Mouse (Mus musculus) liver, postnatal 0 days (tissue): ENCODE results near the gene Gm49361. TPM values are rescaled to one million over a fixed set of nuclear protein-coding genes. Genes with fewer than 3 reads are reported as not detected.

ENCODE experiments used
- ATAC-seq: fragments of 200-750 bp; cut with Nextera tagmentation; 2 replicates; pipeline ENCODE4 v1.8.0; 2017; ENCODE audit warnings: mild to moderate bottlenecking, moderate library complexity
- DNase-seq: peaks from one replicate; pipeline ENCODE4 v3.0.0-alpha.2; 2016
- H3K27ac ChIP-seq: fragments of 300-500 bp; sonication (generic); 2 replicates; pipeline ENCODE4 v1.5.1; 2014; ENCODE audit warnings: antibody characterized with exemption, moderate library complexity, mild to moderate bottlenecking, low read depth
- H3K27me3 ChIP-seq: fragments of 300-500 bp; sonication (generic); 2 replicates; pipeline ENCODE4 v1.6.1; 2014; ENCODE audit warnings: low read length, control low read depth, mixed read lengths; ENCODE audit not compliant: insufficient read depth
- H3K36me3 ChIP-seq: fragments of 300-500 bp; sonication (generic); replicated peaks from 2 replicates; pipeline ENCODE4 v1.6.1; 2014; ENCODE audit warnings: mild to moderate bottlenecking, control low read depth, low read length, moderate library complexity, mixed read lengths; ENCODE audit not compliant: insufficient read depth
- H3K4me1 ChIP-seq: fragments of 300-500 bp; sonication (generic); 2 replicates; pipeline ENCODE4 v1.6.1; 2014; ENCODE audit warnings: antibody characterized with exemption, mild to moderate bottlenecking, control low read depth; ENCODE audit not compliant: insufficient read depth
- H3K4me2 ChIP-seq: fragments of 300-500 bp; sonication (generic); 2 replicates; pipeline ENCODE4 v1.6.1; 2014; ENCODE audit warnings: low read depth, mild to moderate bottlenecking, low read length, moderate library complexity, mixed read lengths
- H3K4me3 ChIP-seq: fragments of 300-500 bp; sonication (generic); 2 replicates; pipeline ENCODE4 v1.5.1; 2014; ENCODE audit warnings: low read depth, low read length
- H3K9ac ChIP-seq: fragments of 300-500 bp; sonication (generic); replicated peaks from 2 replicates; pipeline ENCODE4 v1.6.1; 2014; ENCODE audit warnings: mild to moderate bottlenecking, moderate library complexity
- H3K9me3 ChIP-seq: fragments of 300-500 bp; sonication (generic); 2 replicates; pipeline ENCODE4 v1.6.1; 2016; ENCODE audit warnings: mild to moderate bottlenecking, control low read depth, low read length, mixed read lengths
- CTCF ChIP-seq: sonication (generic); IDR thresholded peaks from 2 replicates; pipeline ENCODE4 v1.5.1; 2016; ENCODE audit warnings: antibody characterized with exemption, low read depth
- EP300 ChIP-seq: IDR thresholded peaks from 2 replicates; pipeline ENCODE4 v1.6.1; 2016; ENCODE audit warnings: antibody characterized with exemption, low read depth, mild to moderate bottlenecking
- WGBS: fragments of 180-500 bp; shearing (Covaris S2); extraction: QIAGEN DNeasy Blood & Tissue Kit; methylation state at CpG from one replicate; pipeline ENCODE4 v1.1.7; 2014; ENCODE audit not compliant: insufficient replicate concordance; 5-methylcytosine and 5-hydroxymethylcytosine counted together
- polyA plus RNA-seq: library from polyadenylated mRNA; unstranded; fragments of >200 nt; fragmentation: Nextera tagmentation; extraction: Ambion mirVana; gene quantifications from 2 replicates; pipeline ENCODE4 v1.2.1, GENCODE M21; 2015

Gene Gm49361
- polyA plus RNA-seq, 1 experiment from 2014 or later: not detected

GRCm38 (mm10) chr14:57593279-57593678 is 152.6 kb downstream of the Gm49361 start:
- no peak for ATAC-seq
- no peak overlapping the region for H3K9ac ChIP-seq
- H3K27ac ChIP-seq: no peak overlapping the region

More at GRCm38 (mm10) chr14:57593279-57593678, 152.6 kb downstream of the Gm49361 start:
- H3K36me3 ChIP-seq: peaks cover 47% of the 10 kb centered on the region
- H3K27me3 ChIP-seq: no peaks in the 10 kb centered on the region
- WGBS: 90% methylated on average over 5 of the region's 5 CpGs
- no peak overlapping the region for H3K4me3 ChIP-seq
- no peak for DNase-seq
- no peaks in the 10 kb centered on the region for H3K4me1 ChIP-seq
- no peak for TF ChIP-seq CTCF
- no peak for TF ChIP-seq EP300
- H3K4me2 ChIP-seq: no peak overlapping the region
- H3K9me3 ChIP-seq: no peaks in the 10 kb centered on the region

Other genes with a start within 250 kb of the Gm49361 start
- gene Il17d, start 221.3 kb downstream of the Gm49361 start, polyA plus RNA-seq: 0.19 and 0.33 TPM in 2 replicates
- gene Eef1akmt1, start 174.5 kb downstream of the Gm49361 start, polyA plus RNA-seq: 17.6 and 17.7 TPM in 2 replicates
- 4.9 and 5.0 TPM in 2 replicates for gene Xpo4, start 80.7 kb downstream of the Gm49361 start, polyA plus RNA-seq
- 4.7 and 4.9 TPM in 2 replicates for gene Lats2, start 12.3 kb upstream of the Gm49361 start, polyA plus RNA-seq
- 11.1 and 12.2 TPM in 2 replicates for gene Sap18, start 52.1 kb upstream of the Gm49361 start, polyA plus RNA-seq
- 5.5 and 7.0 TPM in 2 replicates for gene Ska3, start 80.1 kb upstream of the Gm49361 start, polyA plus RNA-seq
- gene Mrpl57, start 80.1 kb upstream of the Gm49361 start, polyA plus RNA-seq: 160 and 163 TPM in 2 replicates
- 10.0 and 12.9 TPM in 2 replicates for gene Zdhhc20, start 144.2 kb upstream of the Gm49361 start, polyA plus RNA-seq